Mouse (Mus musculus) heart, postnatal 4 days (tissue): Measurements from ENCODE around the gene Zbtb32. TPM values are rescaled to one million over a fixed set of nuclear protein-coding genes. Genes with fewer than 3 reads are reported as not detected.

Experiments
- DNase-seq: peaks from one replicate; pipeline ENCODE4 v3.0.0; 2021
- total RNA-seq, 2 experiments: library from RNA; stranded (reverse); gene quantifications; 2 replicates each; pipeline ENCODE4 v1.2.3; 2021

The Zbtb32 gene
- total RNA-seq, result not detected

- no peak for DNase-seq
These were observed at the start of gene Zbtb32 for GRCm38 (mm10) chr7:30598786-30599185. Gene Zbtb32 (minus strand): TSS chr7:30598909.

GRCm38 (mm10) chr7:30639083-30639482 lies 40.4 kb upstream of the Zbtb32 start:
- no peak for DNase-seq

GRCm38 (mm10) chr7:30636395-30636794 lies 37.7 kb upstream of the Zbtb32 start:
- DNase-seq, result no peak

DNA sequence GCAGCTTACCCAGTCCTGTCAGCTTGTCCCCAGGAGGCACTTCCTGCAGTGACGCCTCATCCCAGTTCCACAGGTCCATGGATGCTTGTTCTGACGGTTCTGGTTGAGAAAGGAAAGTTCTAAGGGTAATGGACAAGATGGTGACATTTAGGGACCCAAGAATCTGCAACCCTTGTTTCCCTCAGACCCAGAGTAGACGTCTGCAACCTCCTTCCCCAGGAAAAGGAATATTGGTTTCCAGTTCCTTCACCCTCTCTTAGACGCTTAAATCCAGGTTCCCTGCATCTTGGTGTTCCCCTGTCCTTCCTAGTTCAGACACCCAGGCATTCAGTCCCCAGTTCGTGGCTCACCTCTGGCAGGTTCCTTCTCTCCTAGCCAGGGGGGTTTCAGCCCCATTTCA lies 37.0 kb upstream of the Zbtb32 start, which contains the start of gene Etv2:
Etv2 (minus strand) TSS at position 101 of the 400 bp plus-strand sequence.
- DNase-seq, result no peak

DNA sequence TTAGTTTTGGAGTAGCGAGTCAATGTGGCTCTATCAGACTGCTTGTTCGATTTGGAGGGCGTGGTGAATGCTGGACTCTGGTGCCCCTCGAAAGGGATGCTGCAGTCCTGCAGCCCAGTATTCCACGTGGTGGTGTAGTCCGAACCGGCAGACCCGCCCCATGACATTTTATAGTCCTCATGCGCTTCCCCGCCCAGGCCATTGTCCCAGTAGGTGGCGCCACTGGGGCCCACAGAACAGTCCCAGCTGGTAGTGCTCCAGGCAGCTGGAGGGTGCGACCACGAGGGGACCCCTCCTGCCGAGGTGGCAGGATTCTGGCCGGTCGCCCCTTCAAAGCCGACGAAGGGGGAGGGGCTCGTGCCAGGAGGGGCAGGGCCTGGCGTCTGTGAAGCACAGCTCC lies 35.9 kb upstream of the Zbtb32 start:
- DNase-seq, result peak; percentile 73

DNA sequence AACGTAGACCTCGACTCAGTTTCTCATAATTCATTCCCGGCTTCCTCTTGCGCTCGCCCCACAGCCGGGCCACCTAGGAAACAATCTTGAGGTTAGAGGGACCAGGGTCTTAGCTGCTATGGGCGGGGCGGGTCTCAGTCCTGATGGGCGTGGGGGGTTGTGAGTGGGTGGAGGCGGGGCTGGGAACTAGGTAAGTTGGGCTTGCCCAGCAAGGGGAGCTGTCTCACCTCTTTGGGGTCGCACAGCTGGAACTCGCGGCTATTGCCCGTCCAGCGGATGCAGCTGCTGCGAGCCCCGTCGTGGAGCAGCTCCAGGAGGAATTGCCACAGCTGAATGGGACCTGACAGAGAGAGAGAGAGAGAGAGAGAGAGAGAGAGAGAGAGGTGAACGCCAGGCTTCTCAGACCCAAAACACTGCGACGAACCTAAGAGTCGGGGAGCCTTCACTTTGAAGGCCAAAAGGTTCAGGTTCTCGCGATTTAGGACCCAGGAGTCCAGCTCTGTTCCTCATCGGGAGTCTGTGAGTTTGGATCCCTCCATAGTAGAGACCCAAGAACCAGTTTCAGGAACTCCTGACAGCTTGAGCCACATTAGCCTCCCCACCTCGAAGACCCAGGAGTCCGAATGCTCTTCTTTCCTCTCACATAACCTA lies 35.2 kb upstream of the Zbtb32 start:
- no peak for DNase-seq

- DNase-seq, result no peak
These were observed 30.3 kb upstream of the Zbtb32 start for GRCm38 (mm10) chr7:30629013-30629412.

DNA sequence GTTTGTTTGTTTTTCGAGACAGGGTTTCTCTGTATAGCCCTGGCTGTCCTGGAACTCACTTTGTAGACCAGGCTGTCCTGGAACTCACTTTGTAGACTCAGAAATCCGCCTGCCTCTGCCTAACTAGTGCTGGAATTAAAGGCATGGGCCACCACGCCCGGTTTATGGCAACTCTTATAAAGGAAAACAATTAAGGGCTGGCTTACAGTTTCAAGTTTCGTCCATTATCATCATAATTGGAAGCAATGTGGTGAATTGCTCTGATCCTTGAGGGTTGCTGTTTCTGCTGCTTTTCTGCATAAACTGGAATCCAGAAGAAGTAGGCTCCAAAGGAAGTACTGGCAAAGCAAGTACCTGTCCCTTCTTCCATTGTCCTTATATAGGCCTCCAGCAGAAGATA lies 27.9 kb upstream of the Zbtb32 start:
- DNase-seq, result no peak

DNA sequence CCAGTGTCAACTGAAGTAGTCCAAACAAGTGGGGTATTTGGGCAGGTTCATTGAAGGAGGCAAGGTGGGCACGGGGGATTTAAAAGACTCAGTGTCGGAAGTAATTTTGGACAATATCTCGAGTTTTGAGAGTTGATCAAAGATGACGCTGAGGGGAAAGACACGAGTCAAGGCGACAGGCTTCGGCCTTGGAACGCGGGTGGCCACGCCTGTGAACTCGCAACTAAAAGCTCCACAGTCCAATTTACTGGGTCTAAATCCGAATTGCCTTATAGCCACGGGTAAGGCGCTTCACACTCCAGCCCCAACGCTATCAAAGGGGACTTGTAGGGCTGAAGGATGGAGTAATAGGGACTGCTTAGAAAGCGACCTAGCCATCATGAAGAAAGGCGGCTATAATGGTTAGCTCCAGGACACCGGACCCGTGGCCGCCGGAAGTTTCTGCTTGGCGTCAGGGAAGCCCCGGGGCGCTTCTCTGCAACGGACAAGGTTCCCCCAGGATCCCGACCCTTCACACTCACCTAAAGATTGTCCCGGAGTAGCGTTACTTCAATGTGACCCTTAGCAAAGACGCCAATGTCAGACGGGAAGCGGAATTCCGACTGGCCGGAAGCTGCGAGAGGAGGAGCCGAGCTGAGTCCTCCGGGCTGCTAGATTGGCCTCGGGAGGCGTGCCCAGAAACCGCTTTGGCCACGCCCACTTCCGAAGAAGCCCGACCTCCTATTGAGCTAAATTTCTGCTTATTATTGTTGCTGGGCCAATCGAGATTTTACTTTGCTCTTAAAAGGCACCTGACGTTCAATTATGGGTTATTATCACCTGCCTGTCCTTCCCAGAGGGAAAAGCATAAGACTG lies 27.0 kb upstream of the Zbtb32 start, which contains the start of gene Cox6b1:
Cox6b1 (minus strand) TSS at position 622 of the 855 bp plus-strand sequence.
- peak; percentile 91 for DNase-seq

DNA sequence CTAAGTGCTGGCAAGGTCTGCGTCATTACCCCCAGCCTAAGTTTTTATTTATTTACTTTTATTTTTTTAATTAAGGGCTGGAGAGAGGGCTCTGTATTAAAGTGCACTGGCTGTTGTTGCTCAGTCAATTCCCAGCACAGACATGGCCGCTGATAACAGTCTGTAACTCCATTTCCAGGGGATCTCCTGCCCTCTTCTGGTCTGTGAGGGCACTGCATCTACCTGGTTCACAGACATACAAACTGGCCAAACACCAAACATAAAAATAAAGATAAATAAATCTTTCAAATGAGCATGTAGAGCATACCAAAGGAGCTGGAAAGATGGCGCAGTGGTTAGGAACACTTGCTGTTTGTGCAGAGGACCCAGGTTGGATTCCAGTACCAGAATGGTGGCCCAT lies 20.5 kb upstream of the Zbtb32 start:
- DNase-seq, result peak; percentile 58

- no peak for DNase-seq
These were observed 19.9 kb upstream of the Zbtb32 start for GRCm38 (mm10) chr7:30618658-30619057.

DNA sequence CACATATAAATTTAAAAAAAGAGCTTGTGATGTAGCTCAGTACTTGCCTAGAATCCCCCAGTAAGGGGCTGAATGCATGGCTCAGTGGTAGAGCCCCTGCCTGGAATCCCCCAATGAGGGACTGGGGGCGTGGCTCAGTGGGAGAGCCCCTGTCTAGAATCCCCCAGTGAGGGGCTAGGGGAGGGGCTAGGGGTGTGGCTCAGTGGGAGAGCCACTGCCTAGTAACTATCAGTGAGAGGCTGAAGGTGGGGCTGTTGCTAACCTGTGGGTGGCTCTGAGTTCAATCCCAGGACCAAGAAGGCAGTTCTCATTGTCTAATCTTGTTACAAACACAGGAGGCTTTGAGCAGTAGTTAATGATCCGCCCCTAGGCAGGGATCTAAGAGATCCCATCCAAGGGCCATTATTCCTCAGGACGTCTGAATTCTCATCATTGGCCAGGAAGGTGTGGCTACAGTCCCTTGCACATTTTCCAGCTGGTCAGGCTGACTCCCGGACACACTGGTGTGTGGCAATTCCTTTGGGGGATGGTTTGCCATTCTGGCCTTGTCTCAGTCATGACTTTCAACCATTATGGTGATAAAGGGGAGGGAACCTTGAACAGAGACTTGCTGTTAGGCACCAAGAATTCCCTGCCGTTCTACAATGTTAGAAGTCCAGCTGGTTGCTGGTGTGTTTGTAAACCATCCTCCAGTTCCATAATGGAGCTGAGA lies 16.5 kb upstream of the Zbtb32 start:
- DNase-seq, result no peak

DNA sequence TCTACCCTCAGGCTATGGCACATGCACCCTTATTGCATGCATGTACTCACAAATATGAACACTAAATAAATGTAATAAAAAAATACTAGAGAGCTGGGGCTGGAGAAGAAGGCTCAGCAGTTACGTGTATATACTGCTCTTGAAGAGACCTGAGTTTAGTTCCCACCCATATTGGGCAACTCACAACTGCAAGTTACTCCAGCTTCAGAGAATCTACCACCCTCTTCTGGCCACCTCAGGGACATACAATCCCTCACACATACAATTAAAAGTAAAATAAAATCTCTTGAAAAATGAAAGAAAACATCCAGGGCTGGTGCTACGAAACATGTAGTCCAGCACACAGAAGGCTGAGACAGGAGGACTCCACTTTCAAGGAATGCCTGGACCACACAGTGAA lies 15.7 kb upstream of the Zbtb32 start:
- no peak for DNase-seq

DNA sequence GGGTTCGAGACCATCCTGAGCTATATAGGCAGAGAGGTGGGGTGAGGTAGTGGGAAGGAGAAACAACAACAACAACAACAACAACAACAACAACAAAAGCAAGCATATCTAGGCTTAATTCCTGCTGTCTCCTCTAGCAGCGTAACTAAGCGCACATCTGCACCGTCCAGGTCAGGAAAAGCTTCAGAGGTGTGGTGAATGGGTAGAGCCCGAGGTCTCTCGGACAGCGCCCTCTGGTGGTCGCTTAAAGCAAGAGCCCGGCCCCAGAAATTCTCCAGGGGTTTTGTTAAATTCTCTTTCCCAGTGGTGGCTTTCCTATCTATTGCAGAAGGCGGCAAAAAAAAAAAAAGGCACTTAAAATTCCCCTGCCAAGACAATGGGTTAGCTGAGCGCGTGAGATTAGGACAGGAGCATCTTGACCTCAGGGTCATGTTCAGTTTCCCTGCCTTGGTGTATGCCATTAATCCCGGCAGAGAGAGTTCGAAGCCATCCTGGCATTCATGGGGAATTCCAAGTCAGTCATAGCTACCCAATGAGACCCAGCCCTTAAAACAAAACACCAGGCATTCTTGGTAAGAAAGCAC lies 14.9 kb upstream of the Zbtb32 start:
- peak; percentile 77 for DNase-seq

DNA sequence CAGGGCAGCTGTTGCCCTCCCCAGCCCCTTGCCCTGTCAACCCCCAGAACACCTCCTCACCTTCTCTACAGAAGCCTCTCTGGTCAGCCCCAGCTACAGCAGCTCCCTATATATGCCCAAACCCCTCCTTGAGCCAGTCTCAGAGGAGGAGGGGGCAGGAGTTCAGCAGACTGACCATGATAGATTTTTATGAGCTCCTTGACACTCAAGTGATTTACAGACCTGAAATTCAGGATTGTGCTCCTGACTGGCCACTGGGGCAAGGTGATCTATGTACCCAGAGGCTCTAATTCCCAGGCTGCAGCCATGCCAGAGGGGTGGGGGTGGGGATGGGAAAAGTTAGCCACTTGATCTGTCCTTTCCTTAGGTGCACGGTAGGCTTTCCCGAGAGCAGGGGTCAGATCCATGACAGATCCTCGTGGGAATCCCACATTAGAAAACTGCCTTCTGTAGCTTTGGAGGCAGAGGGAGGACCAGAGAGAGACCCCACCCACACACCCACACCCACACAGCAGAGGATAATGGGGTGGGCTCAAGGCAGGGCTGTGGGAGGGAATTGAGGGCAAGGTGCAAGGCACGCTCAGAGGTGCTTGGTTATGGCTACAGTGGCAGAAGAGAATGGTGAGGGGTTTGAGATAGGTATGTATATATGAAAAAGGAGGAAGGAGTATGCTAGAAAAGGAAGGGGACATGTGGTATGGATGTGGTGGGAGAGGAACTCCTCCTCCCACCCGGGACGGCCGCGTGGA lies 14.1 kb upstream of the Zbtb32 start, which contains the start of gene Upk1a:
Upk1a (minus strand) TSS at position 194 of the 749 bp plus-strand sequence.
- no peak for DNase-seq

GRCm38 (mm10) chr7:30610043-30610442 lies 11.3 kb upstream of the Zbtb32 start:
- peak; percentile 63 for DNase-seq

DNA sequence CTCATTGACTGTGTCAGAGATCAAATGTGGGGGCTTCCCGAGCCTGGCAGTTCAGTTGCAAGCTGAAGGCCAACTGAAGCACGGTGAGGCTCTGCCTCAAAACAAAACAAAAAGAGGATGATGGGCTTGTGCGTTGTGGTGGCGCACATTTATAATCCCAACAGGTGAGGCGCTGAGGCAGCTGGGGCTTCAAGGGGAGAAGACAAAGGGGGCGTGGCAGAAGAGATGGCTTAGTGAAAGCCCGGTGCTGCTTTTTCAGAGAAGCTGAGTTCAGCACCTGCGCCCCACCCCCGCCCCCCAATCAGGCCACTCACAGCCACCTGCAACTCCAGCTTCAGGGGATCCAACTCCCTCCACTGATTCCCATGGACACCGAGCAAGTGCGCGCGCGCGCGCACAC lies 9.8 kb upstream of the Zbtb32 start:
- DNase-seq, result no peak

- DNase-seq, result peak; percentile 73
These were observed 9.1 kb upstream of the Zbtb32 start for GRCm38 (mm10) chr7:30607706-30608309.

DNA sequence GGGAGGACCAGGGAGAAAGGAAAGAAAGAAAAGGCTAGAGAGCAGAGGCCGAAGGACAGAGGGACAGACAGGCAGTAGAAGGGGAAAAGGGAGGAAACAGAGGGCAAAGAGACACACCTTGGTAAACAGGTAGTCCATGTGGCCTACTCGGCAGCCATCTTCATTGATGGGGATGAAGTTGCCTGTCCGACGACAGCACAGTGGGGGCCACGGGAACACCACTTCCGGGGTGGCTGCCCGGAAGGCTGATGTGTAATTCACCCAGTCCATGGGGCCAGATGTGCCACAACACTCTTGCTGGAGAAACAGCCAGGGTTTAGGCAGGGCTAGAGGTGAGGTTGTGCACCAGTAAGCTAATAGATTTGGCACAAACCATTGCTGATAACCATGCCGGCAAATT lies 6.2 kb upstream of the Zbtb32 start:
- DNase-seq, result no peak

GRCm38 (mm10) chr7:30604424-30604823 lies 5.7 kb upstream of the Zbtb32 start:
- no peak for DNase-seq

DNA sequence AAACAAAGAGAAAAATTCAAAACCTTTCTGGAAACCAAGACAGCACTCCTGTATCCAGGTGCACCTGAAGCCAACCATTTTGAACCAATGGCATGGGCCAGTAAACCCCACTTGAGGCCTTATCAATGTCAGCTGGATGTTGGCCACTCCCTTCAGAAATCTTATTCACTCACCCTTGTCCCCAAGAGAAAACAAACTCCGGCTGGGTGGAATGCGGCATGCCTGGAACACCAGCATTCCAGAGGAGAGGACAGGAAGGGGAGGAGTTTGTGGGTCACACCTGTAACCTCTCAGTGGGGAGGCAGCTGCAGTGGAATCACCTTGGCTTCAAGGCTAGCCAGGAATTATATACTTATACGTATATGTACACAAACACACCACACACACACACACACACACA lies 3.9 kb upstream of the Zbtb32 start:
- DNase-seq, result no peak
